Mouse (Mus musculus) adrenal gland, adult (tissue): ENCODE data around the gene Ssrp1.

ENCODE experiments used
- DNase-seq, 2 experiments: peaks; one replicate each; pipeline ENCODE4 v3.0.0; 2022 to 2023; ENCODE audit warnings: low spot score in 1 of 2; ENCODE audit not compliant: inconsistent age in 2 of 2

Ssrp1 gene

DNA sequence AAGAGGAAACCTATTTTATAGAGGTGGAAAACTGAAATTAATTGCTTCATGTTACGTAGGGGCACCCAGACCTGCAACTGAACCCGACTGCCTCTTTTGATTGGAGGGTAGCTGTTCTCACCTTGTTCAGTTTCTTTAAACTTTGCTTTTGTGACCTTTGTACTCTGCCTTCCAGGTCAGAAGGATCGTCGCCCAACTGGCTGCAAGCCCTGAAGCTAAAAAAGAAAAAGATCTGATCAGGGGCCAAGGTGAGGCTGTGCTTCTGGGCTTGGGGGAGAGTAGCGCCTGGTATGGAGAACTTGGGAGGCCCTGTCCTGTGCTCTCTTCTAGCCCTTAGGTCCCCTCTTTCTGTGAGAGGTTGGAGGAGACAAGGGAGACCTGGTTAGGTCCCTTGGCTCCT, 34.9 kb downstream of the Ssrp1 start:
- no peak for DNase-seq

DNA sequence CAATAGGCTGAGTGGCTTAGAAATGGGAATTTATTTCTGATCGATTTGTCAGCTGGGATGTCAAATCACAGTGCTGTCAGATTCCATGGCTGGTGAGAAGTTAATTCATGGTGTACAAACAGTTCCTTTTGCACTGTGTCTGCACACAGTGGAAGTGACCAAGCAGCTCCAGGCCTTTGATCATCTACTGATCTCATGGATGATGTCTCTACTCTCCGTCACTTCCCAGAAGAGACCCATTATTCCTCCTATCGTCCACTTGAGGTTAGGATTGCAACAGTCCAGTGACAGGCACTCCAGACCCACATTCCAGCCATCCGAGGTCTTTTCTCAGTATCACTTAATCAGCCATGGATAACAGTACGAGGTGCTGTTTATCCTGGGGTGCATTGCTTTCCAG, 36.7 kb downstream of the Ssrp1 start:
- DNase-seq, result no peak

DNA sequence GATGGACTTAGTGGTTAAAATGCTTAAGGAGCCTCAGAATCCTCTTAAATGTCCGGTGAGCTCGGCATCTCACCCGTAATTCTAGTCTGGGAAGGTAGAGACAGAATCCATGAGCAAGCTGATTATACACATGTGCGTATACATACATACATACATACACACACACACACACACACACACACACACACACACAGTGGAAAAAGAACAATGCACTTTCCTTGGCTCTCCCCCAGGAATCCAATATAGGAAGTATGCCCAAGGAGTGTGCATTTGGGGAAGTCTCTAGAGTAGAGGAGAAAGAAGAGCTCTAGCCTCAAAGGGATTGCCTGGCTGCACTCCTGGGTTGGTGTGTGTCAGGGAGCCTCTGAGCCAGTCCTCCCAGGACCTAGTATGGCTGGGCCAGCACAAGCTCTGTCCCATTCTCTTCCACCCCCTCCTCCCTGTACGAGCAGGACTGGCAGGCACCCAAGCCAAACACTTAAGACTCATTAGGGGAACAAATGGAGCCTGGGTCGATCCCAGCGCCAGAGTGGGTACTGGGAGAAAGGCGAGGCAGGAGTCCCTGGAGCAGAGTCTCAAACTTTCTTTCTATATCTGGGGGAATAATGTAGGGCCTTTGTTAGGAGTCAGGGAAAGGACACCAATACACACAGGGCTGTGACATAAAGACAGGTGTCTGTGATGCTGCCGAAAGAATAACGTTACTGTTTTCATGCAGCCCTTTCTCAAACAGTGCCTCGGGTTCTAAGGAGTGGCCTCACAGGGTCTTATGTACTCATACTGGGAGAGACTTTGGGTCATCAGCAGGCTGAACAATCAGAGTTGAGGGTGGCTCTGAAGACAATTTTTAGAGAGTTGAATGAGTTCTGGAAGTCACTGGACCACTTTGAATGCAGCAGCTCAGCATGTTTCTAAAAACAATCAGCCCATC, 51.9 kb downstream of the Ssrp1 start:
- DNase-seq, result no peak

DNA sequence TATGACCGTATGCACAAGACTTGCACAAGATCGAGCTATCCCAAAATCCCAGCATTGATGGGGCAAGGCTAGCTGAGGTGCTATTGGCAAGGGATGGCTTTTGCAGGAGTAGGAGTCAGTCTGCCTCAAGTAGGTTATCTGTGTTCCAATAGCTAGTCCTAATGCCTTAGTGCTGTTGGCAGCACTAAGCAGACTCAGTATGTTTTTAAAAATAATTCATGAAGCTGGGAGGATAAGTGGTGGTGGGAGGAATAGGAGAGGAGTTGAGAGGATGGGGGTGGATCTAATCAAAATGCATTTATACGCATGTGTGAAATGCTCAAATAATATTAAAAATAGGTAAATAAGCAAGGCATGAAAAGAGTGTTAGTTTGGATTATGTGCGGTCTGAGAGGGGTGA, 54.3 kb downstream of the Ssrp1 start:
- no peak for DNase-seq

DNA sequence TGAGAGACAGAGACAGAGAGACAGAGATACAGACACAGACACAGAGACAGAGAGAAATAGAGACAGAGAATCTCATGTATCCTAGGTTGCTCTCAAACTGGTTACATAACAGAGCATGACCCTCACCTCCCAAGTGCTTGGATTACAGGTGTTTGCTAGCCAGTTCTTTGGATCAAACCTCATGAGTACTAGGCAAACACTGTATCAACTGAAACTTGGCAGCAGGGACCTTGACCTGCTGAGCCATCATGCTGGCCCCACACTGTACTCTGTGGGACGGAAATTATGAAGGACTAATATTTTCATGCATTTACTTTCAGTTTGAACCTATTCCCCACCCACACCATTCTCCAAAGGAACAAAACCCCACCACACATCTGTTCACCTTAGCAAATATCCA, 56.3 kb downstream of the Ssrp1 start:
- DNase-seq, result peak; percentile 30 to 67

DNA sequence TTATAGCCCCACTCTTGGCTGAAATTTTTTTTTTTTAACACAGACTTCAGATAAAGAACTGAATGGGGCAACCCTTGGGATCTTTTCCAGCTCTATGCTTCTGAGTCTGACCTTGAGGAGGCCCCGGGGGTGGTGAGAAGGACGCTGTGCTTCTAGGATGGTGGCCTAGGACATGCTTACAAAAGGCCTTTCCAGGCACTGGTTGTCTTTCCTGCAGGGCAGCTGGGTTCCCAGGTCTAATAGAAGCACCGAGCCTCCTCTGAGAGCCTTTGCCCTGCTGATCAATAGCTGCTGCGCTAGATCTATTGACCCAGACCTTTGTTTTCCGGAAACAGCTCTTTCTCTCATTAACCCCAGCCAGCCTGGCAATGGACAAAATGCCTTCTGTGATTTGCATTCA, 58.9 kb downstream of the Ssrp1 start:
- peak; percentile 41 to 73 for DNase-seq
